Mouse (Mus musculus): ENCODE results near the gene Ptprg.
A peak's percentile ranks its signal among the peaks of the same experiment; 100 is the strongest.

- no peak for TF ChIP-seq POLR2A (IDR thresholded peaks at IDR 0.05; ENCODE audit: insufficient read depth, low read depth, low read length)
- 0 out of 2 replicates have a peak, but pooled peaks have one; percentile 43 for TF ChIP-seq EP300 (IDR thresholded peaks at IDR 0.05; ENCODE audit: insufficient read depth, low read depth, low read length)
- no peak for TF ChIP-seq CTCF (IDR thresholded peaks at IDR 0.05)
These were observed 43.2 kb upstream of the Ptprg start for GRCm38 (mm10) chr14:11510173-11510572.
